Mouse (Mus musculus): ENCODE measurements around the gene Gstm7. TPM values are rescaled to one million over a fixed set of nuclear protein-coding genes. Genes with fewer than 3 reads are reported as not detected.

Gene Gstm7
- polyA plus RNA-seq, 1 experiment from 2014 or later, result 13.7 TPM

Other genes with a start within 250 kb of the Gstm7 start
- 81.1 and 85.2 TPM in 2 replicates for gene Ahcyl1, start 235.3 kb downstream of the Gstm7 start, polyA plus RNA-seq (2015; fragmentation: Nextera tagmentation; extraction: Ambion mirVana)
- 18.0 and 18.5 TPM in 2 replicates for gene Csf1, start 171.3 kb downstream of the Gstm7 start, polyA plus RNA-seq (2015; fragmentation: Nextera tagmentation; extraction: Ambion mirVana)
- not detected in 2 replicates for gene Eps8l3, start 54.6 kb downstream of the Gstm7 start, polyA plus RNA-seq (2015; fragmentation: Nextera tagmentation; extraction: Ambion mirVana)
- 213 and 231 TPM in 2 replicates for gene Gstm5, start 36.0 kb downstream of the Gstm7 start, polyA plus RNA-seq (2015; fragmentation: Nextera tagmentation; extraction: Ambion mirVana)
- 6.6 and 6.7 TPM in 2 replicates for gene Gstm6, start 11.9 kb upstream of the Gstm7 start, polyA plus RNA-seq (2015; fragmentation: Nextera tagmentation; extraction: Ambion mirVana)
- not detected in 2 replicates for gene Gstm3, start 37.5 kb upstream of the Gstm7 start, polyA plus RNA-seq (2015; fragmentation: Nextera tagmentation; extraction: Ambion mirVana)
- gene Gstm2, start 54.6 kb upstream of the Gstm7 start, polyA plus RNA-seq (2015; fragmentation: Nextera tagmentation; extraction: Ambion mirVana), result 60.2 and 73.5 TPM in 2 replicates
- 178 and 220 TPM in 2 replicates for gene Gstm1, start 86.2 kb upstream of the Gstm7 start, polyA plus RNA-seq (2015; fragmentation: Nextera tagmentation; extraction: Ambion mirVana)
- 12.7 and 15.3 TPM in 2 replicates for gene Gstm4, start 113.1 kb upstream of the Gstm7 start, polyA plus RNA-seq (2015; fragmentation: Nextera tagmentation; extraction: Ambion mirVana)
- 44.3 and 44.9 TPM in 2 replicates for gene Ampd2, start 154.8 kb upstream of the Gstm7 start, polyA plus RNA-seq (2015; fragmentation: Nextera tagmentation; extraction: Ambion mirVana)
- gene Gnat2, start 161.0 kb upstream of the Gstm7 start, polyA plus RNA-seq (2015; fragmentation: Nextera tagmentation; extraction: Ambion mirVana), result 0.39 and 0.61 TPM in 2 replicates
- 154 and 161 TPM in 2 replicates for gene Gnai3, start 214.3 kb upstream of the Gstm7 start, polyA plus RNA-seq (2015; fragmentation: Nextera tagmentation; extraction: Ambion mirVana)
- gene Gpr61, start 223.1 kb upstream of the Gstm7 start, polyA plus RNA-seq (2015; fragmentation: Nextera tagmentation; extraction: Ambion mirVana), result 0.11 and 0.25 TPM in 2 replicates